ENCODE assay signal across 27 mouse cellular contexts in the genomic region with DNA sequence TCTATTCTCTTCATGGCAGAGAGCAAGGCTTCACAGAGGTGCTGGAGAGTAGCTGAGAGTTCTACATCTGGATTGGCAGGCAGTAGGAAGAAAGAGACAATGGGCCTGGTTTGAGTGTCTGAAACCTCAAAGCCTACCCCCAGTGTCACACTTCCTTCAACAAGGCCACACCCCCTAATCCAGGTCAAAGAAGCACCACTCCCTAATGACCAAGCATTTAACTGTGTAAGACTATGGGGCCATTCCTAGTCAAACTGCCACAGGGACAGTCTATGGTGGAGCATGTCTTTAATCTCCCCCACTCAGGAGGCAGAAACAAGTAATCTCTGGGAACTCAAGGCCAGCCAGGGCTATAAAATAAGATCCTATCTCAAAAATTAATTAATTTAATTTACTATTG. TPM values are rescaled to one million over a fixed set of nuclear protein-coding genes. Genes with fewer than 3 reads are reported as not detected.
DNase-seq lines count a peak whose midpoint lies in the region; ATAC-seq and TF ChIP-seq lines count a peak whose summit lies in the region.
"Had no signal": no experiment of that assay in that cellular context is flagged by ENCODE, and none has a peak within 500 bp of the region (broad histone marks: within the 10 kb centered on the region; RNA-seq: fewer than 3 reads in every experiment).

No protein-coding gene starts in this region.

- H3K27ac ChIP-seq in midbrain, embryonic 11.5 days (ENCODE audit: low read depth, low read length): no peak overlapping the region
- no peak overlapping the region for H3K27ac ChIP-seq in midbrain, embryonic 10.5 days (replicated peaks)
- H3K27ac ChIP-seq in kidney, adult 2 months (ENCODE audit: insufficient read depth, low read depth, low read length): no peak overlapping the region
- H3K27ac ChIP-seq: embryonic facial prominence, embryonic 10.5 days; forebrain, embryonic 15.5 days; heart, embryonic 15.5 days; hindbrain, embryonic 14.5 days; kidney, postnatal 0 days; left cerebral cortex, adult 2 months; neural tube, embryonic 15.5 days had no signal

- no peak for TF ChIP-seq CTCF in kidney, adult 2 months (conservative IDR thresholded peaks at IDR 0.05; ENCODE audit: insufficient read depth, insufficient read length, low read depth, low read length)

- H3K4me1 ChIP-seq in midbrain, embryonic 11.5 days (ENCODE audit: control insufficient read depth, insufficient read depth, low read length): peaks cover 1% of the 10 kb centered on the region
- peaks cover 11% of the 10 kb centered on the region for H3K4me1 ChIP-seq in midbrain, embryonic 10.5 days
- no peaks in the 10 kb centered on the region for H3K4me1 ChIP-seq in kidney, adult 2 months (ENCODE audit: control insufficient read depth, insufficient read depth, low read length)
- H3K4me1 ChIP-seq: forebrain, embryonic 15.5 days had no signal

- no peak overlapping the region for H3K4me2 ChIP-seq in midbrain, embryonic 11.5 days
- H3K4me2 ChIP-seq: forebrain, embryonic 15.5 days; heart, embryonic 15.5 days; hindbrain, embryonic 14.5 days; neural tube, embryonic 15.5 days had no signal

- no peak for ATAC-seq in midbrain, embryonic 11.5 days (ENCODE audit: low FRiP score)
- ATAC-seq in megakaryocyte progenitor cell, adult 5-6 weeks (replicated peaks; ENCODE audit: poor library complexity): peak; percentile 63
- ATAC-seq: activated CD4-positive, CD25-positive, alpha-beta regulatory T cell, adult 4 months; forebrain, embryonic 15.5 days; inflammation-experienced regulatory T-cells, adult 6 months; Patski had no signal

- H3K36me3 ChIP-seq in midbrain, embryonic 11.5 days (ENCODE audit: control insufficient read depth, insufficient read depth, low read length): no peaks in the 10 kb centered on the region
- no peaks in the 10 kb centered on the region for H3K36me3 ChIP-seq in midbrain, embryonic 10.5 days
- H3K36me3 ChIP-seq in kidney, adult 2 months (ENCODE audit: control insufficient read depth, insufficient read depth, low read length): no peaks in the 10 kb centered on the region
- H3K36me3 ChIP-seq: embryonic facial prominence, embryonic 10.5 days; forebrain, embryonic 15.5 days; heart, embryonic 15.5 days; neural tube, embryonic 15.5 days had no signal

- DNase-seq in midbrain, embryonic 11.5 days (ENCODE audit: low spot score, missing footprints): peak; percentile 41
- no peak for DNase-seq in midbrain, embryonic 10.5 days (ENCODE audit: low spot score)
- DNase-seq in R1 (ENCODE audit: low read depth, low spot score): peak; percentile 81
- no peak for DNase-seq in adrenal gland, postnatal 36 days
- DNase-seq in kidney, adult 2 months: no peak
- DNase-seq in frontal cortex, postnatal 14 days (ENCODE audit: low spot score in 2 of 2): no peak
- DNase-seq: adrenal gland, adult 8-10 months; cerebellum, adult 2 months; cerebellum, postnatal 25 days; gastrocnemius, postnatal 36 days; heart, postnatal 36 days; kidney, adult 18-20 months; lung, adult 18-20 months; lung, postnatal 14 days; right cerebral cortex, adult 18-20 months had no signal

- no peak for TF ChIP-seq POLR2A in kidney, adult 2 months (IDR thresholded peaks at IDR 0.05; ENCODE audit: low read depth, low read length)

- no peaks in the 10 kb centered on the region; the same call in 1 of the 2 replicates for H3K27me3 ChIP-seq in midbrain, embryonic 11.5 days (ENCODE audit: control insufficient read depth, insufficient read depth, low read length)
- H3K27me3 ChIP-seq in midbrain, embryonic 10.5 days (ENCODE audit: low read depth, poor library complexity, severe bottlenecking): no peaks in the 10 kb centered on the region
- no peaks in the 10 kb centered on the region for H3K27me3 ChIP-seq in kidney, adult 2 months (replicated peaks; ENCODE audit: control insufficient read depth, insufficient read depth, low read length)
- H3K27me3 ChIP-seq: forebrain, embryonic 15.5 days; heart, embryonic 15.5 days; neural tube, embryonic 15.5 days; Patski had no signal

- no peak overlapping the region for H3K9ac ChIP-seq in midbrain, embryonic 11.5 days (ENCODE audit: low read length)
- H3K9ac ChIP-seq: forebrain, embryonic 15.5 days; heart, embryonic 15.5 days; hindbrain, embryonic 14.5 days; neural tube, embryonic 15.5 days had no signal

- H3K9me3 ChIP-seq in midbrain, embryonic 11.5 days (ENCODE audit: control insufficient read depth, low read length): no peaks in the 10 kb centered on the region
- H3K9me3 ChIP-seq in midbrain, embryonic 10.5 days (replicated peaks): no peaks in the 10 kb centered on the region
- H3K9me3 ChIP-seq: embryonic facial prominence, embryonic 10.5 days; forebrain, embryonic 15.5 days; heart, embryonic 15.5 days; neural tube, embryonic 15.5 days had no signal

- no peak overlapping the region for H3K4me3 ChIP-seq in midbrain, embryonic 11.5 days (ENCODE audit: low read depth, low read length)
- no peak overlapping the region for H3K4me3 ChIP-seq in midbrain, embryonic 10.5 days
- H3K4me3 ChIP-seq in kidney, adult 2 months (ENCODE audit: insufficient read depth, low read depth, low read length): no peak overlapping the region
- H3K4me3 ChIP-seq: embryonic facial prominence, embryonic 10.5 days; forebrain, embryonic 15.5 days; heart, embryonic 15.5 days; left cerebral cortex, adult 2 months; neural tube, embryonic 15.5 days had no signal

RNA-seq across cellular contexts. Expression of a gene that starts 3.5 kb away (rescaled TPM):
- 0.52 and 0.78 TPM in 2 replicates for polyA plus RNA-seq in midbrain, embryonic 11.5 days (2014; fragmentation: Nextera tagmentation; extraction: Ambion mirVana)
- polyA plus RNA-seq in midbrain, embryonic 10.5 days (2016; fragmentation: Nextera tagmentation; extraction: Ambion mirVana): 0.32 and 0.36 TPM in 2 replicates
- total RNA-seq in megakaryocyte progenitor cell, adult 5-6 weeks (2015): 0.35 TPM in 1 of 2 replicates, not detected in the other
- total RNA-seq in megakaryocyte progenitor cell, adult 5-6 weeks (2017): 0.51 and 0.54 TPM in 2 replicates
- total RNA-seq in adrenal gland, postnatal 36 days (2021): not detected
- polyA plus RNA-seq in kidney, adult 2 months (2012; rRNA removed): 82.6 and 86.0 TPM in 2 replicates
- total RNA-seq: gastrocnemius, postnatal 36 days; left cerebral cortex, adult 2 months; left cerebral cortex, postnatal 36 days had no signal
- polyA plus RNA-seq: forebrain, embryonic 15.5 days; inflammation-experienced regulatory T-cells, adult 6 months had no signal

RNA-seq across cellular contexts. Expression of a gene that starts 37.7 kb away (rescaled TPM):
- 76.8 and 88.0 TPM in 2 replicates for polyA plus RNA-seq in midbrain, embryonic 11.5 days (2014; fragmentation: Nextera tagmentation; extraction: Ambion mirVana)
- polyA plus RNA-seq in midbrain, embryonic 10.5 days (2016; fragmentation: Nextera tagmentation; extraction: Ambion mirVana): 86.9 and 95.9 TPM in 2 replicates
- 107 and 121 TPM in 2 replicates for total RNA-seq in megakaryocyte progenitor cell, adult 5-6 weeks (2015)
- total RNA-seq in megakaryocyte progenitor cell, adult 5-6 weeks (2017): 54.6 and 63.6 TPM in 2 replicates
- total RNA-seq in adrenal gland, postnatal 36 days (2021): 10 to 100 TPM; 59.2 to 88.5 TPM
- 50.2 and 58.6 TPM in 2 replicates for polyA plus RNA-seq in kidney, adult 2 months (2012; rRNA removed)

Comparison
In these comparisons a context has a peak if more than half of its experiments do, and no peak if none do; other contexts are left out.
1. DNase-seq: peak in midbrain, embryonic 11.5 days (single experiment) and R1 (single experiment); none in midbrain, embryonic 10.5 days (single experiment), adrenal gland, postnatal 36 days (0 of 2), kidney, adult 2 months (single experiment) and frontal cortex, postnatal 14 days (0 of 2).
2. RNA of a gene that starts 3.5 kb away (polyA plus RNA-seq): 82.6 to 86.0 TPM in kidney, adult 2 months; 0.52 to 0.78 TPM in midbrain, embryonic 11.5 days and 0.32 to 0.36 TPM in midbrain, embryonic 10.5 days; every median in the first group is over 10 times any median in the second.